Mouse (Mus musculus) adrenal gland, adult 8-10 months (tissue): ENCODE measurements around the gene Scgb2b24. TPM values are rescaled to one million over a fixed set of nuclear protein-coding genes. Genes with fewer than 3 reads are reported as not detected.

Experiments used
- DNase-seq: peaks from one replicate; pipeline ENCODE4 v3.0.0; 2022
- total RNA-seq, 4 experiments: library from RNA; stranded (reverse); gene quantifications; 2 replicates each; pipeline ENCODE4 v1.2.4; 2022

Gene Scgb2b24
- not detected for total RNA-seq

DNA sequence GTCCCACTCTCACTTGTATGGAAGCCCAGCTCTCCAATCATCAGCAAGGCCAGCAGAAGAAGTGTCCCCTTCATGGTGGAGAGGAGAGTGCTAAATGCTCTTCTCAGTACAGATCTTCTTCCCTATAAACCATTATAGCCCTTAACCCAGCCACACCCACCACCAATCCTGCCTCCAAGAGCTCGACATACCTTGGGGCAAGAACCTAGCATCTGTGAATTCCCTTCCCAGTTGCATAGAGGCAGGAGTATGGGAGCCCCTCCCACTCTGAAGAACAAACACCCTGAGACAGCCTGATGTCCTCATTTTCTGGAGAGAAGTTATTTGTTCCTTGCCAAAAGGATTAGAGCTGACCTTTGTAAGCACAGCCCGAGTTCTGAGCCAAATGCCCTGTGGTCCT lies at the start of gene Scgb2b24:
TSS of gene Scgb2b24 (minus strand) at position 101 of the 400 bp plus-strand sequence.
- no peak for DNase-seq

DNA sequence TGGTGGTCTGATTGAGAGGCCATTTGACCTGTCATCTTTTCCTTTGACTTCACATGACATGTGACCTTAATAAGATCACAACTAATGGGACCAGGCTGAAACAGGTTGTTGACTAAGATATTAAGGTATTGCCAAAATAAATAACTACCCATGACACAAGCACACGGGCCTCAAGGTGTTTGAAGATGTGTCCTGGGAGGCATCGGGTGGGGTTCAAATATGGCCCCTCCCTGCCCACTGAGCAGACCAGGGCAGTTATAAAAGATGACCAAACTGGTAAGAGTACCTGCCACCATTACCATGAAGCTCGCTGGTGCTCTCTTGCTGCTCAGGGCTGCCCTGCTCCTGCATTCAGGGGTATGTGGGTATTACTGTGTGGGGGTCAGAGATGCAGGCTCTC lies 4.4 kb upstream of the Scgb2b24 start, which contains the start of gene Scgb1b24:
TSS of gene Scgb1b24 (plus strand) at position 301 of the 400 bp plus-strand sequence.
- DNase-seq = no peak

DNA sequence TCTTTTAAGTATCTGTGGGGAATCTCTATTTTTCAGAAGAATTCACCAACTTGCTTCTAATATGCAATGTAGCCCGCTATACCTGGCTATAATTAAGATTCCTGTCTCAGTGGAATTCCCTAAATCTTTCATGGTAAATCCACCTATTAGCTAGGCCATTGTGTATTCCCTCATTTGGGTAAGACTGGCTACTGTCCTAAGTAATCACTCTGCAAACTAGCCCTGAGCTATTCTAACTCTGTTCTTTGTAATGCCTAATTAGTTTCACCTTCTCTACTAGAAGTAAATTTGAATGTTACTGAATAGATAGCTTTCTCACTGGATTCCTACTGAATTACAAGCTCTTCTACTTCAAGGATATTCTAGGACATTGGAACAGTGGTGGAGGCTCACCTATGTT lies 49.2 kb downstream of the Scgb2b24 start:
- DNase-seq = no peak

Other genes starting within 250 kb of the Scgb2b24 start
- gene Scgb2b21, start 218.9 kb downstream of the Scgb2b24 start, total RNA-seq = not detected
- not detected for gene Scgb1b24, start 4.5 kb upstream of the Scgb2b24 start, total RNA-seq
- gene Scgb2b26, start 205.7 kb upstream of the Scgb2b24 start, total RNA-seq = not detected